Mouse (Mus musculus): ENCODE data around the gene Flt1. TPM values are rescaled to one million over a fixed set of nuclear protein-coding genes. Genes with fewer than 3 reads are reported as not detected.

Flt1 gene
- polyA plus RNA-seq, 1 experiment, result 15.6 TPM

- H3K4me3 ChIP-seq (ENCODE audit: insufficient read depth, low read depth, low read length), result no peak overlapping the region
- H3K27ac ChIP-seq (replicated peaks; ENCODE audit: low read depth, low read length), result no peak overlapping the region
Observed at GRCm38 (mm10) chr5:147707479-147707878, 18.3 kb downstream of the Flt1 start.

GRCm38 (mm10) chr5:147704890-147705289, 20.9 kb downstream of the Flt1 start:
- H3K27ac ChIP-seq (replicated peaks; ENCODE audit: low read depth, low read length), result no peak overlapping the region
- peaks cover 21% of the 10 kb centered on the region for H3K4me1 ChIP-seq (ENCODE audit: control insufficient read depth, insufficient read depth, insufficient read length, low read length)
- no peak overlapping the region for H3K4me3 ChIP-seq (ENCODE audit: insufficient read depth, low read depth, low read length)

More at GRCm38 (mm10) chr5:147707479-147707878, 18.3 kb downstream of the Flt1 start:
- peaks cover 21% of the 10 kb centered on the region for H3K4me1 ChIP-seq (ENCODE audit: control insufficient read depth, insufficient read depth, insufficient read length, low read length)

GRCm38 (mm10) chr5:147702423-147702822, 23.4 kb downstream of the Flt1 start:
- Histone ChIP-seq H3K27ac (replicated peaks; ENCODE audit: low read depth, low read length) (no peak overlapping the region), H3K4me1 (ENCODE audit: control insufficient read depth, insufficient read depth, insufficient read length, low read length) (peaks cover 13% of the 10 kb centered on the region), H3K4me3 (ENCODE audit: insufficient read depth, low read depth, low read length) (no peak overlapping the region)

- no peak overlapping the region for H3K4me3 ChIP-seq (ENCODE audit: insufficient read depth, low read depth, low read length)
- H3K4me1 ChIP-seq (ENCODE audit: control insufficient read depth, insufficient read depth, insufficient read length, low read length), result peaks cover 8% of the 10 kb centered on the region
- H3K27ac ChIP-seq (replicated peaks; ENCODE audit: low read depth, low read length), result no peak overlapping the region
Observed at GRCm38 (mm10) chr5:147701024-147701423, 24.8 kb downstream of the Flt1 start.

GRCm38 (mm10) chr5:147698044-147698443, 27.8 kb downstream of the Flt1 start:
- Histone ChIP-seq H3K4me3 (ENCODE audit: insufficient read depth, low read depth, low read length) (no peak overlapping the region), H3K4me1 (ENCODE audit: control insufficient read depth, insufficient read depth, insufficient read length, low read length) (peaks cover 3% of the 10 kb centered on the region; the same call in 1 of the 2 replicates), H3K27ac (replicated peaks; ENCODE audit: low read depth, low read length) (no peak overlapping the region)

- Histone ChIP-seq H3K27ac (replicated peaks; ENCODE audit: low read depth, low read length) (no peak overlapping the region), H3K4me1 (ENCODE audit: control insufficient read depth, insufficient read depth, insufficient read length, low read length) (no peaks in the 10 kb centered on the region), H3K4me3 (ENCODE audit: insufficient read depth, low read depth, low read length) (no peak overlapping the region)
Observed at GRCm38 (mm10) chr5:147697165-147697564, 28.6 kb downstream of the Flt1 start.

GRCm38 (mm10) chr5:147692622-147693021, 33.2 kb downstream of the Flt1 start:
- no peak overlapping the region for H3K27ac ChIP-seq (replicated peaks; ENCODE audit: low read depth, low read length)
- H3K4me1 ChIP-seq (ENCODE audit: control insufficient read depth, insufficient read depth, insufficient read length, low read length), result no peaks in the 10 kb centered on the region
- H3K4me3 ChIP-seq (ENCODE audit: insufficient read depth, low read depth, low read length), result no peak overlapping the region

- peaks cover 6% of the 10 kb centered on the region for H3K4me1 ChIP-seq (ENCODE audit: control insufficient read depth, insufficient read depth, insufficient read length, low read length)
- H3K4me3 ChIP-seq (ENCODE audit: insufficient read depth, low read depth, low read length), result no peak overlapping the region
- H3K27ac ChIP-seq (replicated peaks; ENCODE audit: low read depth, low read length), result no peak overlapping the region
Observed at GRCm38 (mm10) chr5:147683707-147684323, 42.0 kb downstream of the Flt1 start.

- H3K4me3 ChIP-seq (ENCODE audit: insufficient read depth, low read depth, low read length), result no peak overlapping the region
- peak overlapping the region; percentile 68 for H3K27ac ChIP-seq (replicated peaks; ENCODE audit: low read depth, low read length)
- H3K4me1 ChIP-seq (ENCODE audit: control insufficient read depth, insufficient read depth, insufficient read length, low read length), result peaks cover 6% of the 10 kb centered on the region
Observed at GRCm38 (mm10) chr5:147681224-147681623, 44.6 kb downstream of the Flt1 start.

GRCm38 (mm10) chr5:147680711-147681110, 45.1 kb downstream of the Flt1 start:
- Histone ChIP-seq H3K27ac (replicated peaks; ENCODE audit: low read depth, low read length) (0 out of 2 replicates have a peak overlapping the region, but pooled peaks have one; percentile 68), H3K4me3 (ENCODE audit: insufficient read depth, low read depth, low read length) (no peak overlapping the region), H3K4me1 (ENCODE audit: control insufficient read depth, insufficient read depth, insufficient read length, low read length) (peaks cover 6% of the 10 kb centered on the region)

- peaks cover 6% of the 10 kb centered on the region for H3K4me1 ChIP-seq (ENCODE audit: control insufficient read depth, insufficient read depth, insufficient read length, low read length)
- peak overlapping the region; percentile 72 for H3K27ac ChIP-seq (replicated peaks; ENCODE audit: low read depth, low read length)
- no peak overlapping the region for H3K4me3 ChIP-seq (ENCODE audit: insufficient read depth, low read depth, low read length)
Observed at GRCm38 (mm10) chr5:147679316-147679715, 46.5 kb downstream of the Flt1 start.

- Histone ChIP-seq H3K4me1 (ENCODE audit: control insufficient read depth, insufficient read depth, insufficient read length, low read length) (peaks cover 14% of the 10 kb centered on the region), H3K4me3 (ENCODE audit: insufficient read depth, low read depth, low read length) (no peak overlapping the region), H3K27ac (replicated peaks; ENCODE audit: low read depth, low read length) (no peak overlapping the region)
Observed at GRCm38 (mm10) chr5:147675791-147676190, 50.0 kb downstream of the Flt1 start.

- H3K4me1 ChIP-seq (ENCODE audit: control insufficient read depth, insufficient read depth, insufficient read length, low read length), result peaks cover 14% of the 10 kb centered on the region
- H3K4me3 ChIP-seq (ENCODE audit: insufficient read depth, low read depth, low read length), result no peak overlapping the region
- H3K27ac ChIP-seq (replicated peaks; ENCODE audit: low read depth, low read length), result peak overlapping the region; percentile 84
Observed at GRCm38 (mm10) chr5:147671765-147672424, 53.9 kb downstream of the Flt1 start.

GRCm38 (mm10) chr5:147668637-147669344, 57.0 kb downstream of the Flt1 start:
- H3K4me3 ChIP-seq (ENCODE audit: insufficient read depth, low read depth, low read length), result no peak overlapping the region
- H3K4me1 ChIP-seq (ENCODE audit: control insufficient read depth, insufficient read depth, insufficient read length, low read length), result peaks cover 14% of the 10 kb centered on the region
- no peak overlapping the region for H3K27ac ChIP-seq (replicated peaks; ENCODE audit: low read depth, low read length)

- H3K4me1 ChIP-seq (ENCODE audit: control insufficient read depth, insufficient read depth, insufficient read length, low read length), result peaks cover 8% of the 10 kb centered on the region
Observed at GRCm38 (mm10) chr5:147665946-147666345, 59.9 kb downstream of the Flt1 start.

More at GRCm38 (mm10) chr5:147665946-147666345, 59.9 kb downstream of the Flt1 start:
- H3K27ac ChIP-seq (replicated peaks; ENCODE audit: low read depth, low read length), result no peak overlapping the region
- H3K4me3 ChIP-seq (ENCODE audit: insufficient read depth, low read depth, low read length), result no peak overlapping the region

Measured in brown adipose tissue, adult 24 weeks (tissue).